Mouse (Mus musculus) common myeloid progenitor, adult 5-6 weeks (primary cell): Measurements from ENCODE around the gene Alg9. TPM values are rescaled to one million over a fixed set of nuclear protein-coding genes. Genes with fewer than 3 reads are reported as not detected.
A peak's percentile ranks its signal among the peaks of the same experiment; 100 is the strongest.

Experiments used
- ATAC-seq: replicated peaks from 2 replicates; pipeline ENCODE4 v1.8.0; 2016; ENCODE audit warnings: low read depth, mild to moderate bottlenecking, moderate TSS enrichment, inconsistent platforms; ENCODE audit not compliant: poor library complexity, severe bottlenecking
- total RNA-seq: library from RNA; stranded (forward); fragments of 200-1000, 187-1606 nt; gene quantifications from 2 replicates; pipeline ENCODE4 v1.2.3, GENCODE M21; 2017

Alg9 gene
- total RNA-seq, 1 experiment from 2014 or later: 23.3 TPM

- no peak for ATAC-seq
Measured at GRCm38 (mm10) chr9:50752784-50753615, 21.8 kb upstream of the Alg9 start.

- no peak for ATAC-seq
Measured at GRCm38 (mm10) chr9:50753947-50754346, 20.9 kb upstream of the Alg9 start.

DNA sequence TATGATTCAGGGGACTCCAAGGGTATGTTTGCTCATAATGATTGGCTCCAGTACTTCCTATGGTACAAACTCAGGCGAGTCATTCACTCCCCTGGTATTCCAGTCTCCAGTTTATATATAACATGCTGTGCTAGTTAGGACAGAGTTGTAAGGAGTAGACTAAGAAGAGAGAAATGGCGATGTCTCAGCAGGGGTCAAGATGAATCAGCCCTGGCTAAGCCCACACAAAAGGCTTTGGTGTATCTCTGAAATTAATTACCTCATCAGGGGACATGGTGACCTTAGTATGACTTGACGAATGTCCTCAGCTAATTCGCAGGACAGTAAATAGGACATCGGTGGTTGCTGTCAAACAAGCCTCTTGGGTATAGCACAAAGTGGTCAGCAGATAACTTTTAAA is 18.1 kb upstream of the Alg9 start:
- no peak for ATAC-seq

DNA sequence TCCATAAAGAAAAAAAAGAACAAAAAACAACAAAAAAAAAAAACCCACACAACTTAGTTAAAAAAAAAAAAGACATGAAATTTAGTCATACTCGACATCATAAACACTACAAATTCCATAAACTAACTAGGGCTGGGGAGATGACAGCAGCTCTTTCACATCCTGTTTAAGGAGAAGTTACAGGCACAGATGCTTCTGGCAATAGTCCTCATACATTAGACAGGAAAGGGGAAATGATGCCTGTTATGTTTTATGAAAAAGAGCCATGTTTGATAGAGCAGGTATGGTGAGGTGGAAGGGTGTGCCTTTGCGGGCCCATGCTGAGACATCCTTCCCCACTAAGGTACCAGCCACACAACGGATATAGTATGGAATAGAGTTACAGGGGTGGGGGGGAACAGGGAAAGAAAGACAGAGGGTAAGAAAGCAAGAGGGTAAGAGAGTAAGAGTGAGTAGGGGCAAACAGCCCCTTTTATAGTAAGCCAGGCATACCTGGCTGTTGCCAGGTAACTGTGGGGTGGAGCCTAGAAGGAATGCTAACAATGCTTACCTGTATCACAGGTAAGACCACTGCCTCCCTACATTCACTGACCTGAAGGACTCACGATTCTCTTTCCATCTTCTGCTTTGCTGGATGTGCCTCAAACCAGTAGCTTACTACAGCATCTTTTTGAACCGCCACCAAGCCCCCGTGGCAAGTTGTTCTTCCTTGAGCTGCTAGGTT is 13.1 kb upstream of the Alg9 start:
- ATAC-seq: peak; percentile 76

DNA sequence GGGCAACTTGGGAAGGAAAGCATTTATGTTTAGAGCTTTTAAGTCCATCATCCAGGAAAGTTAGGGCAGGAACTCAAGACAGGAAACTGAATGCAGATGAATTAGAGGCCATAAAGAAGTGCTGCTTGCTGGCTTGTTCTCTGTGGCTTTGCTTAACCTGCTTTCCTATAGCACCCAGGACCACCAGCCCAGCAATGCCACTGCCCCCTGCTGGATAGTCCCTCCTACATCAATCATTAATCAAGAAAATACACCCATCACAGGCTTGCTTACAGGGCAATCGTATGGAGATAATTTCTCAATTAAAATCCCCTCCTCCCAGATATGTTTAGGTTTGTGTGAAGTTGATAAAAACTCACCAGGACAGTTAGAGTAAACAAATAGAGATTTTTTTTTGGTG is 11.5 kb upstream of the Alg9 start:
- no peak for ATAC-seq

GRCm38 (mm10) chr9:50767531-50768106 is 7.2 kb upstream of the Alg9 start:
- ATAC-seq: no peak

- peak; percentile 95 for ATAC-seq
Measured at GRCm38 (mm10) chr9:50768107-50769002, 6.5 kb upstream of the Alg9 start, which contains the start of gene Fdxacb1. Gene Fdxacb1, plus strand, starts transcription at chr9:50768236.

DNA sequence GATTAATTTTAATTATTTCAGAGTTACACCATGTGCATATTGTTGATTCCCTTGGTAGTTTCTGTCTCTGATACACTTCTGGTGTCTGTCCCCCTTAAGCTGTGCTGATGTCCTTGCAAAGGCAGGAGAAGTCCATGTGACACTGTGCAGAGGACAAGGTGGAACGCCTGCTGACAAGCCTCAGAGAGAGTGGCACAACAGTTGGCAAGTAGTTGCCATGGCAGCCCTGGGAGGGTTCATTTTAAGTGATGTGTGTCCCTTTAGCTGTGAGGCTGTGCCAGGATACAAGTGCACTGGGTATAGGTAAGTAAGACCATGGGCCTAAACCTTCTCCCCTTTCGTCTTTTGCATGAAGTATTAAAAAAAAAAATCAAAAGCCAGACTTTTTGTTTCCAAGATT is 4.8 kb upstream of the Alg9 start:
- ATAC-seq: no peak

DNA sequence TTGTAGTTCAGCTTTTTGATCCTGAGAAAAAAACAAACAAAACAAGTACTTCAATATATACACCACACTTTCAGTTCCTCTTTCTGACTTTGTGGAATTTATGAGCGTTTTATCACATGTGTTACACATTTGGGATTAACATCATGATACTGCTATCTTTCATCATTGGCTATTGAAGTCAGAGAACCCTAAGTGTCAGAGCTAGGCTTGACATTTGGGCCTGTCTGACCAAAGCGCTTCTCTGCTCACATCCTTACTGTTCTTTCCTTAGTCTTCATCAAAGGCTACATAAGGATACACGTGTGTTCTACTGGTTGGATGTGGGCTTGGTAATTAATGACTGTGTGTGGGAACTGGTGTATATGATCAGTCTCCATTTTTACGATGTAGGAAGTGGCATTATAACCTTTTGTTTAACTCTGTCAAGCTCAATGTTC is 775 bp upstream of the Alg9 start:
- peak; percentile 71 for ATAC-seq

- ATAC-seq: peak; percentile 34; the same call in 1 of the 2 replicates
Measured at GRCm38 (mm10) chr9:50775662-50776126, 875 bp downstream of the Alg9 start.

DNA sequence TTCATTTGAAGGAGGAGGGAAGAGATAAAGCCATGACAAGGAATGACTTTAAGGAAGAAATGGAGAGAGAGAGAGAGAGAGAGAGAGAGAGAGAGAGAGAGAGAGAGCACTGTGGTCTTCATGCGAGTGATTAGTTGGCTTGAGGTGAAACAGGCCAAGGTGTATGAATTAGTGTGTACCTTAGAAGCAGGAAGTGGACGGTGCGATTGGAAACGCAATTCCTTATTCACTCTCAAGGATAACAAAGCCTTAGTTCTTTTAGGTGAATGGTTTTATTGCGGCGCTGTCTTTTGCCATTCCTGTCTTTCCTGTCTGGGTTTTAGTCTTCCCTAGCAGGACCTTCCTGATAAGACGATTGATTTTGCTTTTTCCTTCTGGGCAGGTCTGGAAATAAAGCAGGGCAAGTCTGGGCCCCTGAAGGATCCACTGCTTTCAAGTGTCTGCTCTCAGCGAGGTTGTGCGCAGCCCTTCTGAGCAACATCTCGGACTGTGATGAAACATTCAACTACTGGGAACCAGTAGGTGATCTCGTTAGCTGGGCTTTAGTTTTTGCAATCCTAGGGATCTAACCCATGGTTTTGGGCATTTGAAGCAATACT is 1.4 kb downstream of the Alg9 start:
- no peak for ATAC-seq

GRCm38 (mm10) chr9:50782155-50782554 is 7.3 kb downstream of the Alg9 start:
- peak; percentile 74 for ATAC-seq

DNA sequence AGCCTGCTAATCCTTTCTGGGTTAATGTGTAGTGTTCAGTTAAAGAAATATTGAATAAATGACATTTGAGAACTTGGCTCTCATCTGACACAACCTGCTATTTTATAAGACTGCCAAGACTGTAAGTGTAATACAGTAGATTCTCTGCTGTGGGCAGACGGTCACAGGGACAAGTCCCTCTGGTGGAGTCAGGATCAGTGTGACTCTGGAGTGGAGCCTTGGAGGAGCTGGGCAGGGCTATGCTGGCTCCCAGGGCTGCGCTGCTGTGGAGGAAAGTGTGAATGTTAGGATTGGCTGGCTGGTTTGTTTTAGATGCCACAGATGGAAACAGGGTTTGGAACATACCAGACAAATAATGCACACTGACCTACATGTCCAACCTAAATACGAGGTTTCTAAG is 20.4 kb downstream of the Alg9 start:
- ATAC-seq: no peak

DNA sequence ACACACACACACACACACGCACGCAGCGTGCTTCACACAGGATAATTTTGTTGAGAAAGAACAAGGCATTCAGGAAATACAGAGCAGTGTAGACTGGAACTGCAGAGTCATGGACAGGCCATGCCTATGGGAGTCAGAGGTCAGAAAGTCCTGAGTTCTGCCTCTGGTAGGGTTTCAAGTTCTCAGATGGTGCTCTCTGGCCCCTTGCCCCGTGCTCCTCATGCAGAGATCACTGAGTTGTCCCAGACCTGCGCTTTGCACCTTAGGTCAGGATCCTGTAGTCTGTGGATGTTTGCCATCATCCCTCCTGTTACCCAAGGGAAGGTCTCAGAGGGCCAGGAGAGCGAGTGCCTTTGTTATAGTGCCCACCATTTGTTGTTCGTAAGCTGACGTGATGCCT is 22.0 kb downstream of the Alg9 start:
- ATAC-seq: no peak

DNA sequence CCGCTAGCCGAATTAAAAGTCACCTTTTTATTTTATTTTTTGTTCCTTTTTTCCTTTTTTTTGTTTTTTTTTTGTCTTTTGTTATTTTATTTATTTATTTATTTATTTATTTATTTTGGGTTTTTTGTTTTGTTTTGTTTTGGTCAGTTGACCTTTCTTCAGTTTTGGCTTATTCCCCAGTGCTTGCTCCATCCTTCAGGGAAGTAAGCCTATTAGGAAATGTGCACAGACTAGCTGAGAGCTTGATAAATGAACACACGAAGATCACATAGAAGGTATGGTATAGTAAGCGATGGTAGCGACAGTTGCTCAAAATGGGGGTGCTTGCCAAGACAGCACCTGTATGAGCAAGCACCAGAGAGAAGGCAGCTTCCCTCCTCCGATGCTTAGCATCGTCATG is 22.8 kb downstream of the Alg9 start:
- ATAC-seq: no peak

GRCm38 (mm10) chr9:50798368-50798767 is 23.5 kb downstream of the Alg9 start:
- ATAC-seq: no peak

DNA sequence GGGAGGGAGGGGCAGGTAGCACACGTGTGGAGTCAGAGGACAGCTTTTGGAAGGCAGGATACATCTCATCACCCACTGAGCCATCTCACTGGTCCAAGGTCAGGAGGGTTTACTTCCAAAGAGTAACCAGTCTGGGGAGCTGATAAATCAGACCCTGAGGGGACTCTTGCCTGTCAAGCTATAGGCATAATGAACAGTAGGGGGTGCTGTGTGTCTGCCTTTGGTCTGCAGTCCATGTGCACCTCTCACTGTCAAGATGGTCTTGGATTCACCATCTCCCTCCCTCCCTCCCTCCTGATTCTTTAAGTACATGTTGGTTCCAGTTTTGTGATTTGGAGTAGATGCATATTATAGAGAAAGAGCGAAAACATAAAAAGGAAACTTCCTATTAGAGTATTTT is 26.2 kb downstream of the Alg9 start:
- ATAC-seq: peak; percentile 93

GRCm38 (mm10) chr9:50803055-50803671 is 28.3 kb downstream of the Alg9 start:
- ATAC-seq: no peak; the same call in 1 of the 2 replicates

GRCm38 (mm10) chr9:50808471-50808870 is 33.7 kb downstream of the Alg9 start:
- ATAC-seq: no peak
